In the genomic region with DNA sequence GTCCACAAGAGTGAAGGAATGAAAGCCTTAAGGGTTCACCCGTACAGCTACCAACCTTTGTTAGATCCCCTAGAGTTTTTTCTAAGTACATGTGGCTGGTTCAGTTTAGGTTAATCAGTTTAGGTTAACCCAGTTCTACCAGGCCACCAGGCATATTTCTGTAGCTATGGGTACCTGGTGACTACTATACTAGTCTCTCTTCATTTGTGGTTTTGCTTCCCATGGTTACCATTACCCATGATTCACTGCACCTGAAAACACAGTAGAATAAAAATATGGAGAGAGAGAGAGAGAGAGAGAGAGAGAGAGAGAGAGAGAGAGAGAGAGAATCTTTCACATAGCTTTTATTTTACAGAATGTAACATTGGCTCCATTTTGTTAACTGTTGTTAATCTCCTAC, we compare ENCODE assay signal across 43 mouse cellular contexts. TPM values are rescaled to one million over a fixed set of nuclear protein-coding genes. Genes with fewer than 3 reads are reported as not detected.
"Had no signal": no experiment of that assay in that cellular context is flagged by ENCODE, and none has a peak within 500 bp of the region (broad histone marks: within the 10 kb centered on the region; RNA-seq: fewer than 3 reads in every experiment).

No protein-coding gene starts in this region.

- ATAC-seq: hindbrain, embryonic 16.5 days; intestine, embryonic 15.5 days; intestine, postnatal 0 days had no signal

- H3K4me2 ChIP-seq: heart, embryonic 12.5 days; hindbrain, embryonic 12.5 days; hindbrain, embryonic 14.5 days; intestine, embryonic 15.5 days; kidney, embryonic 15.5 days; limb, embryonic 12.5 days; liver, embryonic 11.5 days; liver, embryonic 13.5 days had no signal

- H3K36me3 ChIP-seq: heart, embryonic 10.5 days; heart, embryonic 12.5 days; hindbrain, embryonic 10.5 days; hindbrain, embryonic 12.5 days; intestine, embryonic 15.5 days; kidney, embryonic 15.5 days; limb, embryonic 10.5 days; limb, embryonic 12.5 days; liver, embryonic 13.5 days had no signal

- H3K9ac ChIP-seq: heart, embryonic 12.5 days; hindbrain, embryonic 12.5 days; hindbrain, embryonic 14.5 days; intestine, embryonic 15.5 days; kidney, embryonic 15.5 days; limb, embryonic 12.5 days; liver, embryonic 13.5 days had no signal

- H3K27ac ChIP-seq: gastrocnemius, adult 2 months; heart, embryonic 10.5 days; hindbrain, embryonic 10.5 days; hindbrain, embryonic 12.5 days; hindbrain, embryonic 14.5 days; intestine, embryonic 15.5 days; kidney, embryonic 15.5 days; kidney, postnatal 0 days; limb, embryonic 10.5 days; limb, embryonic 12.5 days; liver, embryonic 13.5 days had no signal

- H3K4me1 ChIP-seq: hindbrain, embryonic 10.5 days; hindbrain, embryonic 12.5 days; intestine, embryonic 15.5 days; kidney, embryonic 15.5 days; limb, embryonic 10.5 days; limb, embryonic 12.5 days had no signal

- DNase-seq: gastrocnemius, adult 2 months; gastrocnemius, postnatal 10 days; gastrocnemius, postnatal 25 days; heart, adult 18-20 months; heart, postnatal 10 days; heart, postnatal 4 days; kidney, adult 18-20 months; kidney, adult 8-10 months; kidney, postnatal 14 days; kidney, postnatal 36 days; layer of hippocampus, adult 9-11 months; layer of hippocampus, postnatal 36 days; liver; liver, embryonic 13.5 days had no signal

- H3K4me3 ChIP-seq: gastrocnemius, adult 2 months; heart, embryonic 10.5 days; heart, embryonic 12.5 days; hindbrain, embryonic 10.5 days; hindbrain, embryonic 12.5 days; intestine, embryonic 15.5 days; kidney, embryonic 15.5 days; limb, embryonic 10.5 days; limb, embryonic 12.5 days; liver, embryonic 13.5 days had no signal

- H3K27me3 ChIP-seq: heart, embryonic 12.5 days; hindbrain, embryonic 12.5 days; intestine, embryonic 15.5 days; kidney, embryonic 15.5 days; limb, embryonic 12.5 days; liver, embryonic 13.5 days had no signal

- H3K9me3 ChIP-seq: heart, embryonic 10.5 days; heart, embryonic 12.5 days; hindbrain, embryonic 10.5 days; hindbrain, embryonic 12.5 days; intestine, embryonic 15.5 days; kidney, embryonic 15.5 days; limb, embryonic 10.5 days; limb, embryonic 12.5 days; liver, embryonic 13.5 days had no signal

RNA-seq across cellular contexts. Expression of gene 4930469K13Rik, which starts 41.6 kb away (rescaled TPM):
- total RNA-seq: gastrocnemius, adult 2 months; gastrocnemius, postnatal 10 days; gastrocnemius, postnatal 25 days; gastrocnemius, postnatal 4 days; granulocyte monocyte progenitor cell, adult 5-6 weeks; heart, adult 18-20 months; heart, adult 8-10 months; heart, postnatal 10 days; heart, postnatal 25 days; heart, postnatal 4 days; layer of hippocampus, adult 18-20 months; layer of hippocampus, adult 8-10 months; layer of hippocampus, postnatal 14 days; layer of hippocampus, postnatal 36 days; left cerebral cortex, adult 18-20 months; left cerebral cortex, adult 8-10 months; left cerebral cortex, postnatal 14 days; left cerebral cortex, postnatal 36 days had no signal
- polyA plus RNA-seq: frontal cortex, adult 2 months; heart, embryonic 10.5 days; heart, embryonic 12.5 days; heart, embryonic 14.5 days; heart, embryonic 16.5 days; hindbrain, embryonic 10.5 days; intestine, embryonic 15.5 days; intestine, postnatal 0 days; kidney, postnatal 0 days; large intestine, adult 2 months; limb, embryonic 10.5 days; limb, embryonic 12.5 days; limb, embryonic 14.5 days; liver, embryonic 11.5 days; liver, embryonic 13.5 days had no signal
